Mouse (Mus musculus): ENCODE data around the gene Ccdc149.

The Ccdc149 gene

GRCm38 (mm10) chr5:52470991-52471801 is at the start of gene Ccdc149:
Gene Ccdc149 (minus strand): TSS chr5:52471521.
- peak; percentile 63 for DNase-seq (ENCODE audit: low spot score)

GRCm38 (mm10) chr5:52519921-52520320 is 48.6 kb upstream of the Ccdc149 start:
- DNase-seq (ENCODE audit: low spot score) = no peak

GRCm38 (mm10) chr5:52516072-52516476 is 44.8 kb upstream of the Ccdc149 start:
- no peak for DNase-seq (ENCODE audit: low spot score)

- peak; percentile 23 for DNase-seq (ENCODE audit: low spot score)
Measured at GRCm38 (mm10) chr5:52515246-52516021, 44.1 kb upstream of the Ccdc149 start.

GRCm38 (mm10) chr5:52511089-52511488 is 39.8 kb upstream of the Ccdc149 start:
- DNase-seq (ENCODE audit: low spot score) = no peak

- DNase-seq (ENCODE audit: low spot score) = no peak
Measured at GRCm38 (mm10) chr5:52509416-52509815, 38.1 kb upstream of the Ccdc149 start.

GRCm38 (mm10) chr5:52504666-52505065 is 33.3 kb upstream of the Ccdc149 start:
- no peak for DNase-seq (ENCODE audit: low spot score)

GRCm38 (mm10) chr5:52504148-52504547 is 32.8 kb upstream of the Ccdc149 start:
- no peak for DNase-seq (ENCODE audit: low spot score)

GRCm38 (mm10) chr5:52495671-52496070 is 24.4 kb upstream of the Ccdc149 start:
- no peak for DNase-seq (ENCODE audit: low spot score)

GRCm38 (mm10) chr5:52491496-52491895 is 20.2 kb upstream of the Ccdc149 start:
- no peak for DNase-seq (ENCODE audit: low spot score)

- DNase-seq (ENCODE audit: low spot score) = no peak
Measured at GRCm38 (mm10) chr5:52487559-52488430, 16.5 kb upstream of the Ccdc149 start.

GRCm38 (mm10) chr5:52476826-52477225 is 5.5 kb upstream of the Ccdc149 start:
- no peak for DNase-seq (ENCODE audit: low spot score)

GRCm38 (mm10) chr5:52476292-52476701 is 5.0 kb upstream of the Ccdc149 start:
- peak; percentile 79 for DNase-seq (ENCODE audit: low spot score)

GRCm38 (mm10) chr5:52473988-52474387 is 2.7 kb upstream of the Ccdc149 start:
- no peak for DNase-seq (ENCODE audit: low spot score)

GRCm38 (mm10) chr5:52470551-52470950 is 770 bp downstream of the Ccdc149 start:
- DNase-seq (ENCODE audit: low spot score) = no peak

- no peak for DNase-seq (ENCODE audit: low spot score)
Measured at GRCm38 (mm10) chr5:52467841-52468240, 3.5 kb downstream of the Ccdc149 start.

- DNase-seq (ENCODE audit: low spot score) = no peak
Measured at GRCm38 (mm10) chr5:52462447-52462846, 8.9 kb downstream of the Ccdc149 start.

GRCm38 (mm10) chr5:52461434-52462124 is 9.7 kb downstream of the Ccdc149 start:
- no peak for DNase-seq (ENCODE audit: low spot score)

GRCm38 (mm10) chr5:52459308-52459707 is 12.0 kb downstream of the Ccdc149 start:
- DNase-seq (ENCODE audit: low spot score) = no peak

- DNase-seq (ENCODE audit: low spot score) = no peak
Measured at GRCm38 (mm10) chr5:52457154-52457553, 14.2 kb downstream of the Ccdc149 start.

GRCm38 (mm10) chr5:52450821-52451220 is 20.5 kb downstream of the Ccdc149 start:
- DNase-seq (ENCODE audit: low spot score) = no peak

GRCm38 (mm10) chr5:52449187-52449586 is 22.1 kb downstream of the Ccdc149 start:
- no peak for DNase-seq (ENCODE audit: low spot score)

Data from yolk sac, embryonic 10.5 days (tissue).